Mouse (Mus musculus) kidney, embryonic 14.5 days (tissue): ENCODE measurements around the gene Zfp507. TPM values are rescaled to one million over a fixed set of nuclear protein-coding genes. Genes with fewer than 3 reads are reported as not detected.

Experiments
- ATAC-seq: fragments of 200-750 bp; cut with Nextera tagmentation; 2 replicates; pipeline ENCODE4 v1.8.0; 2017; ENCODE audit warnings: moderate number of reproducible peaks, mild to moderate bottlenecking, moderate TSS enrichment, moderate library complexity; ENCODE audit not compliant: low FRiP score, low TSS enrichment
- H3K27ac ChIP-seq: fragments of 300-500 bp; sonication (generic); 2 replicates; pipeline ENCODE4 v1.5.1; 2014; ENCODE audit warnings: low read depth, mild to moderate bottlenecking, low read length, moderate library complexity, mixed read lengths
- H3K27me3 ChIP-seq: fragments of 300-500 bp; sonication (generic); 2 replicates; pipeline ENCODE4 v1.6.1; 2014; ENCODE audit warnings: mild to moderate bottlenecking, low read length; ENCODE audit not compliant: control insufficient read depth, insufficient read depth
- H3K36me3 ChIP-seq: fragments of 300-500 bp; sonication (generic); 2 replicates; pipeline ENCODE4 v1.6.1; 2014; ENCODE audit warnings: low read length, mixed read lengths; ENCODE audit not compliant: control insufficient read depth, insufficient read depth
- H3K4me1 ChIP-seq: fragments of 300-500 bp; sonication (generic); 2 replicates; pipeline ENCODE4 v1.6.1; 2014; ENCODE audit warnings: low read length, mixed read lengths; ENCODE audit not compliant: control insufficient read depth, insufficient read depth
- H3K4me2 ChIP-seq: fragments of 300-500 bp; sonication (generic); replicated peaks from 2 replicates; pipeline ENCODE4 v1.6.1; 2014; ENCODE audit warnings: low read depth, mild to moderate bottlenecking, low read length
- H3K4me3 ChIP-seq: fragments of 300-500 bp; sonication (generic); 2 replicates; pipeline ENCODE4 v1.5.1; 2014; ENCODE audit warnings: mild to moderate bottlenecking, low read length
- H3K9ac ChIP-seq: fragments of 300-500 bp; sonication (generic); 2 replicates; pipeline ENCODE4 v1.6.1; 2014; ENCODE audit warnings: low read depth, mild to moderate bottlenecking, low read length, moderate library complexity
- H3K9me3 ChIP-seq: fragments of 300-500 bp; sonication (generic); 2 replicates; pipeline ENCODE4 v1.6.1; 2016; ENCODE audit warnings: low read length; ENCODE audit not compliant: control insufficient read depth
- WGBS: fragments of 180-500 bp; shearing (Covaris S2); extraction: QIAGEN DNeasy Blood & Tissue Kit; methylation state at CpG from one replicate; pipeline ENCODE4 v1.1.7; 2014; 5-methylcytosine and 5-hydroxymethylcytosine counted together
- polyA plus RNA-seq: library from polyadenylated mRNA; unstranded; fragments of >200 nt; fragmentation: Nextera tagmentation; extraction: Ambion mirVana; gene quantifications from 2 replicates; pipeline ENCODE4 v1.2.1, GENCODE M21; 2014

Zfp507 gene
- polyA plus RNA-seq = 15.2 and 21.7 TPM in 2 replicates

GRCm38 (mm10) chr7:35802906-35803595 is at the start of gene Zfp507:
Gene Zfp507 (minus strand): TSS chr7:35803003.
- H3K9ac ChIP-seq = peak within 1 kb of the TSS; percentile 96
- peak; percentile 97 for ATAC-seq
- H3K27me3 ChIP-seq = no peaks in the 10 kb centered on the region
- H3K9me3 ChIP-seq = no peaks in the 10 kb centered on the region
- H3K4me2 ChIP-seq = peak within 1 kb of the TSS; percentile 71
- 21% methylated on average over 25 of the region's 26 CpGs for WGBS
- peak within 1 kb of the TSS; percentile 85 for H3K4me3 ChIP-seq
- H3K4me1 ChIP-seq = peaks cover 3% of the 10 kb centered on the region; the same call in 1 of the 2 replicates
- H3K36me3 ChIP-seq = peaks cover 26% of the 10 kb centered on the region
- H3K27ac ChIP-seq = peak within 1 kb of the TSS; percentile 76

- H3K4me2 ChIP-seq = no peak overlapping the region
- H3K27me3 ChIP-seq = no peaks in the 10 kb centered on the region
- H3K4me1 ChIP-seq = no peaks in the 10 kb centered on the region
- 92% methylated on average over 5 of the region's 5 CpGs for WGBS
- H3K4me3 ChIP-seq = no peak overlapping the region
- no peak overlapping the region for H3K27ac ChIP-seq
- H3K36me3 ChIP-seq = no peaks in the 10 kb centered on the region
- ATAC-seq = no peak
- H3K9ac ChIP-seq = no peak overlapping the region
- no peaks in the 10 kb centered on the region for H3K9me3 ChIP-seq
These were observed 47.6 kb upstream of the Zfp507 start for GRCm38 (mm10) chr7:35850426-35850825.

GRCm38 (mm10) chr7:35848526-35848925 is 45.7 kb upstream of the Zfp507 start:
- H3K4me2 ChIP-seq = no peak overlapping the region
- no peak overlapping the region for H3K27ac ChIP-seq
- no peaks in the 10 kb centered on the region for H3K27me3 ChIP-seq
- ATAC-seq = no peak
- no peaks in the 10 kb centered on the region for H3K4me1 ChIP-seq
- 34% methylated on average over 14 of the region's 14 CpGs for WGBS
- no peaks in the 10 kb centered on the region for H3K36me3 ChIP-seq
- no peak overlapping the region for H3K4me3 ChIP-seq
- no peak overlapping the region for H3K9ac ChIP-seq
- H3K9me3 ChIP-seq = no peaks in the 10 kb centered on the region

- Histone ChIP-seq H3K9ac (no peak overlapping the region), H3K36me3 (no peaks in the 10 kb centered on the region), H3K4me3 (no peak overlapping the region), H3K9me3 (no peaks in the 10 kb centered on the region), H3K4me2 (no peak overlapping the region), H3K27ac (no peak overlapping the region), H3K27me3 (no peaks in the 10 kb centered on the region), H3K4me1 (no peaks in the 10 kb centered on the region)
- ATAC-seq = no peak
- WGBS = 74% methylated on average over 4 of the region's 4 CpGs
These were observed 37.7 kb upstream of the Zfp507 start for GRCm38 (mm10) chr7:35840504-35840903.

- no peaks in the 10 kb centered on the region for H3K4me1 ChIP-seq
- no peaks in the 10 kb centered on the region for H3K9me3 ChIP-seq
- H3K4me2 ChIP-seq = no peak overlapping the region
- H3K27ac ChIP-seq = no peak overlapping the region
- no peaks in the 10 kb centered on the region for H3K27me3 ChIP-seq
- WGBS = 56% methylated on average over 19 of the region's 19 CpGs
- no peak overlapping the region for H3K4me3 ChIP-seq
- no peak overlapping the region for H3K9ac ChIP-seq
- ATAC-seq = no peak
- H3K36me3 ChIP-seq = no peaks in the 10 kb centered on the region
These were observed 34.0 kb upstream of the Zfp507 start for GRCm38 (mm10) chr7:35836851-35837250.

GRCm38 (mm10) chr7:35836415-35836814 is 33.6 kb upstream of the Zfp507 start:
- Histone ChIP-seq H3K4me1 (no peaks in the 10 kb centered on the region), H3K36me3 (no peaks in the 10 kb centered on the region), H3K4me2 (no peak overlapping the region), H3K9ac (no peak overlapping the region), H3K27ac (no peak overlapping the region), H3K27me3 (no peaks in the 10 kb centered on the region), H3K9me3 (no peaks in the 10 kb centered on the region), H3K4me3 (no peak overlapping the region)
- WGBS = 74% methylated on average over 3 of the region's 3 CpGs
- ATAC-seq = no peak

GRCm38 (mm10) chr7:35830119-35830518 is 27.3 kb upstream of the Zfp507 start:
- no peaks in the 10 kb centered on the region for H3K36me3 ChIP-seq
- no peaks in the 10 kb centered on the region for H3K4me1 ChIP-seq
- H3K4me2 ChIP-seq = no peak overlapping the region
- ATAC-seq = no peak
- H3K9ac ChIP-seq = no peak overlapping the region
- H3K27ac ChIP-seq = no peak overlapping the region
- no peaks in the 10 kb centered on the region for H3K27me3 ChIP-seq
- no peak overlapping the region for H3K4me3 ChIP-seq
- whole genome bisulfite sequencing = 91% methylated on average over 7 of the region's 7 CpGs
- H3K9me3 ChIP-seq = no peaks in the 10 kb centered on the region

GRCm38 (mm10) chr7:35823906-35824305 is 21.1 kb upstream of the Zfp507 start:
- H3K27me3 ChIP-seq = no peaks in the 10 kb centered on the region
- H3K9me3 ChIP-seq = no peaks in the 10 kb centered on the region
- H3K36me3 ChIP-seq = no peaks in the 10 kb centered on the region
- ATAC-seq = no peak
- H3K9ac ChIP-seq = no peak overlapping the region
- no peak overlapping the region for H3K4me2 ChIP-seq
- H3K27ac ChIP-seq = no peak overlapping the region
- WGBS = 77% methylated on average over 12 of the region's 12 CpGs
- no peaks in the 10 kb centered on the region for H3K4me1 ChIP-seq
- no peak overlapping the region for H3K4me3 ChIP-seq

GRCm38 (mm10) chr7:35822320-35822719 is 19.5 kb upstream of the Zfp507 start:
- ATAC-seq = no peak
- WGBS = 83% methylated on average over 17 of the region's 17 CpGs
- H3K9me3 ChIP-seq = no peaks in the 10 kb centered on the region
- H3K4me1 ChIP-seq = no peaks in the 10 kb centered on the region
- H3K4me3 ChIP-seq = no peak overlapping the region
- H3K4me2 ChIP-seq = no peak overlapping the region
- H3K9ac ChIP-seq = no peak overlapping the region
- H3K36me3 ChIP-seq = no peaks in the 10 kb centered on the region
- H3K27ac ChIP-seq = no peak overlapping the region
- H3K27me3 ChIP-seq = no peaks in the 10 kb centered on the region
